Mouse (Mus musculus): ENCODE data around the gene 1700010B08Rik.
"Not testable (repeated sequence)": the region's sequence is repeated elsewhere in the genome, so short reads cannot be mapped to it uniquely, and the experiment has no call there.

Gene 1700010B08Rik

GRCm38 (mm10) chr2:173719115-173719514, at the start of gene 1700010B08Rik:
Gene 1700010B08Rik, plus strand, starts transcription at chr2:173719415.
- not testable (repeated sequence) for DNase-seq (ENCODE audit: low spot score)

GRCm38 (mm10) chr2:173672328-173672896, 46.8 kb upstream of the 1700010B08Rik start:
- DNase-seq (ENCODE audit: low spot score), result no peak

GRCm38 (mm10) chr2:173673469-173673868, 45.7 kb upstream of the 1700010B08Rik start:
- no peak for DNase-seq (ENCODE audit: low spot score)

GRCm38 (mm10) chr2:173678593-173678992, 40.6 kb upstream of the 1700010B08Rik start:
- no peak for DNase-seq (ENCODE audit: low spot score)

GRCm38 (mm10) chr2:173679217-173679616, 40.0 kb upstream of the 1700010B08Rik start:
- no peak for DNase-seq (ENCODE audit: low spot score)

GRCm38 (mm10) chr2:173680153-173680552, 39.1 kb upstream of the 1700010B08Rik start:
- DNase-seq (ENCODE audit: low spot score), result no peak

- no peak for DNase-seq (ENCODE audit: low spot score)
Observed at GRCm38 (mm10) chr2:173682773-173683172, 36.4 kb upstream of the 1700010B08Rik start.

GRCm38 (mm10) chr2:173685781-173686361, 33.3 kb upstream of the 1700010B08Rik start:
- DNase-seq (ENCODE audit: low spot score), result no peak

- no peak for DNase-seq (ENCODE audit: low spot score)
Observed at GRCm38 (mm10) chr2:173687363-173687762, 31.9 kb upstream of the 1700010B08Rik start.

- DNase-seq (ENCODE audit: low spot score), result no peak
Observed at GRCm38 (mm10) chr2:173689835-173690234, 29.4 kb upstream of the 1700010B08Rik start.

- DNase-seq (ENCODE audit: low spot score), result no peak
Observed at GRCm38 (mm10) chr2:173691748-173692147, 27.5 kb upstream of the 1700010B08Rik start.

GRCm38 (mm10) chr2:173692693-173693092, 26.5 kb upstream of the 1700010B08Rik start:
- DNase-seq (ENCODE audit: low spot score), result no peak

- peak; percentile 8 for DNase-seq (ENCODE audit: low spot score)
Observed at GRCm38 (mm10) chr2:173698850-173699249, 20.4 kb upstream of the 1700010B08Rik start.

GRCm38 (mm10) chr2:173702096-173702866, 16.9 kb upstream of the 1700010B08Rik start:
- no peak for DNase-seq (ENCODE audit: low spot score)

GRCm38 (mm10) chr2:173702867-173703237, 16.4 kb upstream of the 1700010B08Rik start:
- no peak for DNase-seq (ENCODE audit: low spot score)

GRCm38 (mm10) chr2:173705827-173706551, 13.2 kb upstream of the 1700010B08Rik start:
- no peak for DNase-seq (ENCODE audit: low spot score)

- not testable (repeated sequence) for DNase-seq (ENCODE audit: low spot score)
Observed at GRCm38 (mm10) chr2:173707626-173708025, 11.6 kb upstream of the 1700010B08Rik start.

GRCm38 (mm10) chr2:173710193-173710592, 9.0 kb upstream of the 1700010B08Rik start:
- no peak for DNase-seq (ENCODE audit: low spot score)

- no peak for DNase-seq (ENCODE audit: low spot score)
Observed at GRCm38 (mm10) chr2:173712656-173713055, 6.6 kb upstream of the 1700010B08Rik start.

- DNase-seq (ENCODE audit: low spot score), result no peak
Observed at GRCm38 (mm10) chr2:173713241-173713640, 6.0 kb upstream of the 1700010B08Rik start.

- no peak for DNase-seq (ENCODE audit: low spot score)
Observed at GRCm38 (mm10) chr2:173714620-173715218, 4.5 kb upstream of the 1700010B08Rik start.

GRCm38 (mm10) chr2:173716966-173717365, 2.2 kb upstream of the 1700010B08Rik start:
- no peak for DNase-seq (ENCODE audit: low spot score)
